Mouse (Mus musculus): ENCODE measurements around the gene Bbs1. TPM values are rescaled to one million over a fixed set of nuclear protein-coding genes. Genes with fewer than 3 reads are reported as not detected.
"Not testable (repeated sequence)": the region's sequence is repeated elsewhere in the genome, so short reads cannot be mapped to it uniquely, and the experiment has no call there.

The Bbs1 gene
- polyA plus RNA-seq, 1 experiment from 2014 or later, result 8.4 TPM

DNA sequence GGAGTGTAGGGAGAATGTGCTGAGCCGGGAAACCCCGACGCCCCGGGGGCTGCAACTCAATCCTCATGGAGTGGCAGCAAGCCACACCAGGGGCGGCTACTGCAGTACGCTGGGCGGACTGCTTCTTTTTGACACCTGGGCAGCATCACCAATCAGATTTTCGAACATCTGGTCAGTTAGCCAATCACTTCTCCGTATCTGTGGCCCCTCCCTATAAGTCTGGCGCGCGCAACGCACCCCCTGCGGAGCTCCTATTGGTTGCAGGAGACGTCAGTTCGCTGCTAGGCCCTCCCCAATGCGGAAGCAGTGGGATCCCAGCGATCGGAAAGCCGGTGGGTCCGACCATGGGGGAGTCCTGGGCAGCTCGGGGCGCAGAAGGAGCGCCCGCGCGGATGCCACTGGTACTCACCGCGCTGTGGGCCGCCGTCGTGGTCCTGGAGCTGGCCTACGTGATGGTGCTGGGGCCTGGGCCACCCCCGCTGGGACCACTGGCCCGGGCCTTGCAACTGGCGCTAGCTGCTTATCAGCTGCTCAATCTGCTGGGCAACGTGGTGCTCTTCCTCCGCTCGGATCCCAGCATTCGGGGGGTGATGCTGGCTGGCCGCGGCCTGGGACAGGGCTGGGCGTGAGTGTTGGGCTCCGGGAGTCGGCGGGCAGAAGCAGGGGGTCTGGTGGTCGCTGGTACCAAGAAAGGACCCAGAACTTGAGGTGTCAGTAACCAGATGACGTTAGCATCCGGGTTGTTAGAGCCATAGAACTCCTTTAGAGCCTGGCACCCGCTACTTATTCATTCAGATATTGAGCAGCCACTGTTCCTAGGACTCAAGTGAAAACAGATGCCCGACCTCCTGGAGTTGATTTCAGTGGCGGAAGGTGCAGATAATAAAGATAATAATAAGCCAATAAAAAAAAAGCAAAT lies 27.8 kb downstream of the Bbs1 start, which contains the start of gene Zdhhc24:
TSS of gene Zdhhc24 (plus strand) at position 264 of the 919 bp plus-strand sequence.
- H3K9ac ChIP-seq (replicated peaks), result peak within 1 kb of the TSS; percentile 91
- peaks cover 23% of the 10 kb centered on the region for H3K4me1 ChIP-seq
- H3K9me3 ChIP-seq (replicated peaks), result no peaks in the 10 kb centered on the region
- H3K27me3 ChIP-seq (replicated peaks), result no peaks in the 10 kb centered on the region
- H3K36me3 ChIP-seq, result no peaks in the 10 kb centered on the region
- H3K27ac ChIP-seq (replicated peaks), result peak within 1 kb of the TSS; percentile 84
- peak; percentile 98 for ATAC-seq (ENCODE audit: low FRiP score)
- peak within 1 kb of the TSS; percentile 93 for H3K4me2 ChIP-seq
- WGBS, result 2% methylated on average over 52 of the region's 52 CpGs
- peak within 1 kb of the TSS; percentile 98 for H3K4me3 ChIP-seq (replicated peaks)

DNA sequence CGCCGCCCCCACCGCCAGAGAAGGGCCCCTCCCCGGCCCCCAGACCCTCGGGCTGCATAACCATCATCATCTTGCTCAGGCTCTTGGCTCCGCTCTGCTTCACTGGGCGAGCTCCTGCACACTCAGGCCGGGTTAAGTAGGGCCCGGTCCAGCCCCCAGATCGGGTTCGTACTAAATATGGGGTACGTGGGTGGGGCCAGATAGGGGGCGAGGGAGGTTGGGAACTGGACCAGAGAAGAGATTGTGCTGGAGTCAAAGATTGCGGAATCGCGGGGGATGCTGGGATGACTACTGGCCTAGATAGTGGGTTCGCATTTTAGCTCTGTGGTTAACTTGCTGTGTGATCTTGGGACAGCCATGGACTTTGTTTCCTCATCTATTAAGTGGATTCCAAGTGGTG lies 28.6 kb downstream of the Bbs1 start, which contains the start of gene Actn3:
TSS of gene Actn3 (minus strand) at position 125 of the 400 bp plus-strand sequence.
- Histone ChIP-seq H3K27ac (replicated peaks) (peak within 1 kb of the TSS; percentile 84), H3K4me1 (peaks cover 23% of the 10 kb centered on the region), H3K27me3 (replicated peaks) (no peaks in the 10 kb centered on the region), H3K9me3 (replicated peaks) (no peaks in the 10 kb centered on the region), H3K4me3 (replicated peaks) (peak within 1 kb of the TSS; percentile 98), H3K4me2 (peak within 1 kb of the TSS; percentile 93), H3K9ac (replicated peaks) (peak within 1 kb of the TSS; percentile 91), H3K36me3 (no peaks in the 10 kb centered on the region)
- ATAC-seq (ENCODE audit: low FRiP score), result no peak
- WGBS, result 6% methylated on average over 17 of the region's 17 CpGs

DNA sequence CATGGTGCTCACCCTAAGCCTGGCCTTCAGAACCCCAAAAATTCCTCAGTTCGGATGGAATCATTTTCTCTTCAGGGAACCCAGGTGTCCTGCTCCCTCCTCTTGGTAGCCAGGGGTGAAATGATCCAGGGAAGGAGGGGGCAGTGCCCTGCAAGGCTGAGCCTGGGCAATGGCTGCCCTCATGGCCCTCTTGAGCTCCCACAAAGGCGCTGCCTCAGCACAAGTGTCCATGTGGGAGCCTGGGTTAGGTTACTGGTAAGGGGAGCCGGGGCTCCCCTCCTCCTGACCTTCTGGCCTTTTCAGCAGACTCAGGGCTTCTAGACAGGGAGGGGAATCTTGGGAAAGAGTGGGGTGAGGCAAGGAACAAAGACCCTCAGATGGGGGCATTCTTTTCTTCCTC lies 29.7 kb downstream of the Bbs1 start:
- no peaks in the 10 kb centered on the region for H3K9me3 ChIP-seq (replicated peaks)
- no peak for ATAC-seq (ENCODE audit: low FRiP score)
- no peak overlapping the region for H3K9ac ChIP-seq (replicated peaks)
- peaks cover 23% of the 10 kb centered on the region for H3K4me1 ChIP-seq
- H3K4me3 ChIP-seq (replicated peaks), result no peak overlapping the region
- no peak overlapping the region for H3K27ac ChIP-seq (replicated peaks)
- no peak overlapping the region for H3K4me2 ChIP-seq
- WGBS, result 67% methylated on average over 3 of the region's 3 CpGs
- H3K36me3 ChIP-seq, result no peaks in the 10 kb centered on the region
- H3K27me3 ChIP-seq (replicated peaks), result no peaks in the 10 kb centered on the region

DNA sequence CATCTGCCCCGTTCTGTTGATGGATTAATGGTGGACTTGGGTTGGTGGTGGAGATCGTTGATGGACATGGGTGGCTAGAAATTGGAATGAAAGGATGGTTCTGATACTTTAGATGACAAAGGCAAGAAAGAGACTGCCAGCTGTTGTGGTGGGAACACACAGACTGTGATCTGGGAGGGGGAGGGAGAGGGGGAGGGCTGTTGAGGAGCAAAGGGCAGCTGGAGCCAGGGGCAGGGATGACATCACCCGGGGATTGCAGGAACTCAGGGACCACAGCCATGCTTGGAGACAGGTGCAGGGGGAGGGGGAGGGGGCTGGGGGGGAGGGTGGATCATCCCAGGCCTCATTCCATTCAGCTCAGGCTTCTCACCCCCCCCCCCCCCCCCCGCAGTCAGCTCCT lies 30.2 kb downstream of the Bbs1 start:
- whole genome bisulfite sequencing, result 71% methylated on average over 3 of the region's 4 CpGs
- Histone ChIP-seq H3K36me3 (no peaks in the 10 kb centered on the region), H3K4me2 (no peak overlapping the region), H3K9ac (replicated peaks) (no peak overlapping the region), H3K9me3 (replicated peaks) (no peaks in the 10 kb centered on the region), H3K27ac (replicated peaks) (no peak overlapping the region), H3K4me1 (peaks cover 23% of the 10 kb centered on the region), H3K27me3 (replicated peaks) (no peaks in the 10 kb centered on the region), H3K4me3 (replicated peaks) (no peak overlapping the region)
- ATAC-seq (ENCODE audit: low FRiP score), result no peak

DNA sequence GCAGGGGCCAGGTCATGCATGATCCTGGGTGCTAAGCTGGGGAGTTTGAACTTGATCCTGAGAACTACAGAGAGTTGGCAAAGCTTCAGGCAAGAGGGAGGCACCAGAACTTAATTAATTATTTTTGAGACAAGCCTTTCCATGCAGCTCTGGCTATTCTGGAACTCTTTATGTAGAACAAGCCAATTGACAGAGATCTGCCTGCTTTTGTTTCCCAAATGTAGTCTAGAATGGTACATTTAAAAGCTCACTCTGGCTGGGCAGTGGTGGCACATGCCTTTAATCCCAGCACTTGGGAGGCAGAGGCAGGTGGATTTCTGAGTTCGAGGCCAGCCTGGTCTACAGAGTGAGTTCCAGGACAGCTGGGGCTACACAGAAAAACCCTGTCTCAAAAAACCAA lies 31.8 kb downstream of the Bbs1 start:
- ATAC-seq (ENCODE audit: low FRiP score); H3K9ac ChIP-seq (replicated peaks); H3K27ac ChIP-seq (replicated peaks); H3K4me3 ChIP-seq (replicated peaks); H3K9me3 ChIP-seq (replicated peaks); H3K36me3 ChIP-seq; H3K27me3 ChIP-seq (replicated peaks); H3K4me2 ChIP-seq: not testable (repeated sequence)
- WGBS, result 75% methylated on average over 1 of the region's 1 CpGs
- H3K4me1 ChIP-seq, result peaks cover 15% of the 10 kb centered on the region

DNA sequence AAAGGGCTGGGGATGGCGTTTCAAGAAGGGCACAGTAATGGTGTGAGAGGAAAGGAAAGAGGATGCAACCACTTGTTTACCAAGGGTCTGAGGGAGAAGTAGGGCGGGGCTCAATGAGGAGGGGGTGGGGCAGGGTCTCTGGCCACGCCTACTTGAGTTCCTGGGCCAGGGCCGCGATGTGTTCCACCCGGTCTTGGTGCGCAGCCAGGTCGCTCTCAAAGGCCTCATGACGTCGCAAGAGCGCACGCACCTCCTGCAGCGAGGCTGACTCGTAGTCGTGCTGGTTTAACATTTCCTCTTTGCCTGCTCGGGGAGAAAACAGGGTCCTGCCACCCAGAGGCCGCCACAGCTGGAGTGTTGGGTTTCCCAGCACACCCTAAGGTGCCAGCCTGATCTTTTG lies 41.3 kb downstream of the Bbs1 start:
- 7% methylated on average over 17 of the region's 17 CpGs for WGBS
- H3K9me3 ChIP-seq (replicated peaks), result no peaks in the 10 kb centered on the region
- ATAC-seq (ENCODE audit: low FRiP score), result no peak
- H3K4me2 ChIP-seq, result peak overlapping the region; percentile 40
- H3K36me3 ChIP-seq, result peaks cover 16% of the 10 kb centered on the region
- no peak overlapping the region for H3K9ac ChIP-seq (replicated peaks)
- H3K27me3 ChIP-seq (replicated peaks), result no peaks in the 10 kb centered on the region
- no peak overlapping the region for H3K27ac ChIP-seq (replicated peaks)
- no peak overlapping the region for H3K4me3 ChIP-seq (replicated peaks)
- 0 out of 2 replicates have a peak, but pooled peaks cover 5% of the 10 kb centered on the region for H3K4me1 ChIP-seq

DNA sequence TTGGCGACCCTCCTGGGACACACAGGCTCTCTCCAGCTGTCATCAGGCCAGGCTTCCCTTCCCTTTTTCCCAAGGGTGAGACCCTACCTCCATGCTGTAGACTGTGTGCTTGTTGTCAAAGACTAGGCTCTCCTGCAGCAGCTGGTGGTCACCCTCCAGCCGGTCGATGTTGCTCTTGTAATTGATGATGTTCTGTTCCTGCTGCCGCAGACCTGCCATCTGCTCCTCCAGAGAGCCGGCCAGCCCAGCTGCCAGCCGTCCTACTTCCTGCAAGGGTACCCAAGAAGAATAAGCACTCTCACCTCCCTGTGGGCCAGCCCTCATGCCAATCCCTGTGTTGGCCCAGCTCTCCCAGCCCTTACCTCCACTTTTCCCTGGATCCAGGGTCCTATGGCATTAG lies 43.4 kb downstream of the Bbs1 start:
- Histone ChIP-seq H3K9ac (replicated peaks) (no peak overlapping the region), H3K27me3 (replicated peaks) (no peaks in the 10 kb centered on the region), H3K4me2 (no peak overlapping the region), H3K27ac (replicated peaks) (no peak overlapping the region), H3K9me3 (replicated peaks) (no peaks in the 10 kb centered on the region), H3K4me3 (replicated peaks) (no peak overlapping the region), H3K4me1 (0 out of 2 replicates have a peak, but pooled peaks cover 5% of the 10 kb centered on the region), H3K36me3 (peaks cover 30% of the 10 kb centered on the region)
- no peak for ATAC-seq (ENCODE audit: low FRiP score)
- WGBS, result 41% methylated on average over 6 of the region's 6 CpGs

DNA sequence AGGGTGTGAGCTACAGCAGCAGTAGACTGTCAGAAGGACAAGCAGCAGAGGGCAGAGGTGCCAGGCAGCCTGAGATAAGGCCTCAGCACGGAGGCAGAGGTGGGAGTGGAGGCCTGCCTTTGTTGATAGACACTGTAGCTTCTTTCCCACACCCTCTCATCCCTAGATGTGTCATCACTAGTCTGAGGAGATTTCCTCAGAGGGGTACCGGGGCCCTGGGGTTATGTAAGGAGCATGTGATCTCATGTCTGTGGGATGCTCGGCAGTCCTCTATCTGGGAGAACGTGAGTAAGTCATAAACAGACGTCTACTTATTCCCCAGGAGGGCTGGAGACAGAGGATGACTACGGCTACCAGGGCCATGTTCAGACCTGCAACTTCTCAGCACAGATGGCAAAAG lies 47.3 kb downstream of the Bbs1 start:
- Histone ChIP-seq H3K36me3 (peaks cover 38% of the 10 kb centered on the region), H3K4me1 (peaks cover 17% of the 10 kb centered on the region), H3K27ac (replicated peaks) (no peak overlapping the region), H3K4me3 (replicated peaks) (no peak overlapping the region), H3K9me3 (replicated peaks) (no peaks in the 10 kb centered on the region), H3K27me3 (replicated peaks) (no peaks in the 10 kb centered on the region), H3K9ac (replicated peaks) (no peak overlapping the region), H3K4me2 (no peak overlapping the region)
- ATAC-seq (ENCODE audit: low FRiP score), result no peak
- 69% methylated on average over 6 of the region's 6 CpGs for WGBS

DNA sequence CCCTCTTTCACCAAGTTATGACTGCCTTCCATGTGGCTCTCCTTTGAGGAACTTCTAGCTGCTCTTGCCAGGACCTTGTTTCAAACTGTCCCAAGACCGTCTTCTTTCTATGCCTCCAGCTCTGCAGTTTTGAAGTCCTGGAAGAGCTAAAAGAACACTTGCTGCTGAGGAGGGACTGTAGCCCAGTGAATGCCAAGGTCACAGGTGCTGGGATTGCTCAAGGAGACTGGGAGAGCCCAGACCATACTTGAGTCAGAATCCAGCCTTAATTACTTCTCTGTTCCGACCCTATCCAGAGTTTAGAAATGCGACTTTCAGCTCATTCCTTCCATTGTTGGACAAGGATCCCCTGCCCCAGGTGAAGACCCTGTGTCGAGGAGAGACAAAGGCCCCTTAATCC lies 50.5 kb downstream of the Bbs1 start:
- 85% methylated on average over 4 of the region's 4 CpGs for WGBS
- H3K27me3 ChIP-seq (replicated peaks), result no peaks in the 10 kb centered on the region
- H3K4me1 ChIP-seq, result peaks cover 17% of the 10 kb centered on the region
- H3K4me3 ChIP-seq (replicated peaks), result peak overlapping the region; percentile 76
- no peaks in the 10 kb centered on the region for H3K9me3 ChIP-seq (replicated peaks)
- 0 out of 2 replicates have a peak overlapping the region, but pooled peaks have one; percentile 23 for H3K9ac ChIP-seq (replicated peaks)
- peak overlapping the region; percentile 98 for H3K4me2 ChIP-seq
- peaks cover 30% of the 10 kb centered on the region for H3K36me3 ChIP-seq
- ATAC-seq (ENCODE audit: low FRiP score), result no peak
- no peak overlapping the region for H3K27ac ChIP-seq (replicated peaks)

DNA sequence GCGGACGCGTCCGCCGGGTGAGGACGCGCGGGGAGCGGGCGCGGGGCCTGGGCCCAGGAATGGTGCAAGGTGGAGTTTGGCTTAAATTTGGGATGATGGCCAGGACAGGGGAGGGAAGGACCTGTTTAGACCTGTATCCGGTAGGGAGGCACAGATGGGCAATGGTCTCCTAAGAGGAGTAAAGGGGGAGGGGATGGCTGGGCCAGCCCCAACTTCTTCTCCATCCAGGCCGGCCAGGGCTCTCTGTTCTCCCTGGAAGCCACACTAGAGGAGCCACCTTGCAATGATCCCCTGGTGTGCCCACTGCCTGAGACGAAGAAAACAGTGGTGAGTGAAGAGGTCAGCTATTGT lies 51.0 kb downstream of the Bbs1 start:
- Histone ChIP-seq H3K4me1 (peaks cover 17% of the 10 kb centered on the region), H3K9ac (replicated peaks) (peak overlapping the region; percentile 72), H3K36me3 (peaks cover 25% of the 10 kb centered on the region), H3K9me3 (replicated peaks) (no peaks in the 10 kb centered on the region), H3K27ac (replicated peaks) (peak overlapping the region; percentile 77), H3K4me2 (peak overlapping the region; percentile 98), H3K27me3 (replicated peaks) (no peaks in the 10 kb centered on the region), H3K4me3 (replicated peaks) (peak overlapping the region; percentile 76)
- WGBS, result 4% methylated on average over 14 of the region's 14 CpGs
- no peak; the same call in 1 of the 2 replicates for ATAC-seq (ENCODE audit: low FRiP score)

DNA sequence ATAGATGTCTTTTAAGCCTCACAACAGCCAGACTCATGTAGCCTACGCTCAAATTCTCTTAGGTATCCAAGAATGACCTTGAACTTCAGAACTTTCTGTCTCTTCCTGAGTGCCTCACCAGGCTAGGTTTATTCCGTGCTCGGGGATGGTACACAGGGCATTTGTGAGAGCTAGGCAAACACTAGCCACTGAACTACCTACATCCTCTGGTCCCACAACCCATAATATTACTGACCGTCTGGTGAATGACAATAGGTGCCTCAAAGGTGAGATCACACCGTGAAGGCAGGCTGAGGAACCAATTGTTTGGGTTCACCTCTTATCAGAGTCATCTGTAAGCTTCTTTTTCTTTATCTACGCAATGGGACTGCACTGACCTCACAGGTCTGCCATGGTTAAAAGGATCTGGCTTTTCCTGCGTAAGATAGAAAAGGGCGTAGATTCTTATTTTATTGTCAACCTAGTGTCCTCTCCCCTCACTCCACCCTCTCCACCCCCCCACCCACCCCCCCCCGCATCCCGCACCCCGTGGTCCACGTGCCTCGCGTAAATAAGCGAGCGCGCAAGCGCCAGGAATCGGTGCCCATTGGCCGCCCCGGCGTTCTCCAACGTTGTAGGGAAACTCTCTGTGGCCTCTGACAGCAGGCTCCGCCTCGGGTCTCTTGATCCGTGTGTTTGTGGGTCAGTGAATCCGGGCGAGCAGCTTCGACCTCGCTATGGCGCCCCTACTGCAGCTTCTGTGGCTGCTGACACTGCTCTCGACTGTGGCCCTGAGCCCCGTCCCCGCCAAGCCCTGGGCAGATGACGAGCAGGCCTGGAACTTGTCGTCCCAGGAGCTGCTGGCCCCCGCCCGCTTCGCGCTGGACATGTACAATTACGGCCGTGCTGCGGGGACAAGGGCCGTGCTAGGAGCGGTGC lies 51.6 kb downstream of the Bbs1 start, which contains the start of gene Ctsf:
TSS of gene Ctsf (plus strand) at position 579 of the 918 bp plus-strand sequence.
- H3K4me3 ChIP-seq (replicated peaks), result peak within 1 kb of the TSS; percentile 76
- no peaks in the 10 kb centered on the region for H3K27me3 ChIP-seq (replicated peaks)
- H3K27ac ChIP-seq (replicated peaks), result peak within 1 kb of the TSS; percentile 77
- WGBS, result 3% methylated on average over 45 of the region's 45 CpGs
- H3K9ac ChIP-seq (replicated peaks), result peak within 1 kb of the TSS; percentile 72
- H3K36me3 ChIP-seq, result peaks cover 20% of the 10 kb centered on the region
- H3K4me2 ChIP-seq, result peak within 1 kb of the TSS; percentile 98
- H3K9me3 ChIP-seq (replicated peaks), result no peaks in the 10 kb centered on the region
- peak; percentile 92 for ATAC-seq (ENCODE audit: low FRiP score)
- H3K4me1 ChIP-seq, result peaks cover 17% of the 10 kb centered on the region

Measured in neural tube, embryonic 15.5 days (tissue).